Mouse (Mus musculus) lung, postnatal 25 days (tissue): Measurements from ENCODE around the gene Thsd7b.
"Not testable (repeated sequence)": the region's sequence is repeated elsewhere in the genome, so short reads cannot be mapped to it uniquely, and the experiment has no call there.

ENCODE experiments used
- DNase-seq: peaks from one replicate; pipeline ENCODE4 v3.0.0; 2022; ENCODE audit warnings: low spot score

The Thsd7b gene

GRCm38 (mm10) chr1:129644252-129644861 is 371.3 kb downstream of the Thsd7b start:
- no peak for DNase-seq

GRCm38 (mm10) chr1:129651448-129651847 is 378.3 kb downstream of the Thsd7b start:
- not testable (repeated sequence) for DNase-seq

- no peak for DNase-seq
Observed at GRCm38 (mm10) chr1:129658045-129658444, 384.9 kb downstream of the Thsd7b start.

- DNase-seq, result no peak
Observed at GRCm38 (mm10) chr1:129675878-129676277, 402.8 kb downstream of the Thsd7b start.

GRCm38 (mm10) chr1:129678851-129679250 is 405.7 kb downstream of the Thsd7b start:
- no peak for DNase-seq

GRCm38 (mm10) chr1:129705701-129706100 is 432.6 kb downstream of the Thsd7b start:
- DNase-seq, result no peak

GRCm38 (mm10) chr1:129712706-129713105 is 439.6 kb downstream of the Thsd7b start:
- no peak for DNase-seq

- no peak for DNase-seq
Observed at GRCm38 (mm10) chr1:129713571-129713970, 440.5 kb downstream of the Thsd7b start.

GRCm38 (mm10) chr1:129719592-129719991 is 446.5 kb downstream of the Thsd7b start:
- DNase-seq, result no peak

- no peak for DNase-seq
Observed at GRCm38 (mm10) chr1:129731991-129732390, 458.9 kb downstream of the Thsd7b start.

- no peak for DNase-seq
Observed at GRCm38 (mm10) chr1:129747595-129747994, 474.5 kb downstream of the Thsd7b start.

GRCm38 (mm10) chr1:129756548-129757240 is 483.6 kb downstream of the Thsd7b start:
- DNase-seq, result no peak

- DNase-seq, result no peak
Observed at GRCm38 (mm10) chr1:129759003-129759402, 485.9 kb downstream of the Thsd7b start.

GRCm38 (mm10) chr1:129761234-129761633 is 488.1 kb downstream of the Thsd7b start:
- no peak for DNase-seq

GRCm38 (mm10) chr1:129764748-129765147 is 491.6 kb downstream of the Thsd7b start:
- DNase-seq, result no peak

- no peak for DNase-seq
Observed at GRCm38 (mm10) chr1:129777055-129777454, 504.0 kb downstream of the Thsd7b start.

- DNase-seq, result no peak
Observed at GRCm38 (mm10) chr1:129779506-129779905, 506.4 kb downstream of the Thsd7b start.

GRCm38 (mm10) chr1:129780589-129780988 is 507.5 kb downstream of the Thsd7b start:
- DNase-seq, result no peak

- DNase-seq, result no peak
Observed at GRCm38 (mm10) chr1:129798519-129798918, 525.4 kb downstream of the Thsd7b start.

- no peak for DNase-seq
Observed at GRCm38 (mm10) chr1:129826927-129827326, 553.8 kb downstream of the Thsd7b start.

- no peak for DNase-seq
Observed at GRCm38 (mm10) chr1:129837324-129837723, 564.2 kb downstream of the Thsd7b start.

- DNase-seq, result peak; percentile 0
Observed at GRCm38 (mm10) chr1:129837776-129838175, 564.7 kb downstream of the Thsd7b start.

- no peak for DNase-seq
Observed at GRCm38 (mm10) chr1:129838486-129838885, 565.4 kb downstream of the Thsd7b start.

GRCm38 (mm10) chr1:129843416-129843815 is 570.3 kb downstream of the Thsd7b start:
- DNase-seq, result peak; percentile 1
